Mouse (Mus musculus): ENCODE measurements at regions not wholly inside any gene's neighbourhood (a gene's known extent, or its start where the extent isn't known, plus 50 kb on each side); places are given as distances from the start of the nearest gene placed in this dataset.

- peak; percentile 38 to 59 for DNase-seq
Observed at GRCm38 (mm10) chr15:11565503-11566031, 166.1 kb upstream of the Tars start.

- DNase-seq, result no peak
Observed at GRCm38 (mm10) chr15:11552568-11552967, 153.1 kb upstream of the Tars start.

GRCm38 (mm10) chr15:11552110-11552509 is 152.6 kb upstream of the Tars start:
- no peak for DNase-seq

GRCm38 (mm10) chr15:11539485-11539884 is 140.0 kb upstream of the Tars start:
- DNase-seq, result peak; percentile 52 to 57

GRCm38 (mm10) chr15:11536076-11536620 is 136.7 kb upstream of the Tars start:
- peak; percentile 39 to 53 for DNase-seq

GRCm38 (mm10) chr15:11534404-11535251 is 135.2 kb upstream of the Tars start:
- no peak for DNase-seq

- DNase-seq, result no peak
Observed at GRCm38 (mm10) chr15:11533616-11534015, 134.2 kb upstream of the Tars start.

- DNase-seq, result peak; percentile 6 to 24
Observed at GRCm38 (mm10) chr15:11533002-11533610, 133.6 kb upstream of the Tars start.

- peak in 1 of 2 experiments; percentile 13 for DNase-seq
Observed at GRCm38 (mm10) chr15:11532536-11532935, 133.1 kb upstream of the Tars start.

- no peak for DNase-seq
Observed at GRCm38 (mm10) chr15:11529819-11530810, 130.7 kb upstream of the Tars start.

GRCm38 (mm10) chr15:11524337-11525106 is 125.1 kb upstream of the Tars start:
- no peak for DNase-seq

- DNase-seq, result no peak
Observed at GRCm38 (mm10) chr15:11518565-11518964, 119.1 kb upstream of the Tars start.

GRCm38 (mm10) chr15:11517892-11518291 is 118.4 kb upstream of the Tars start:
- no peak for DNase-seq

- DNase-seq, result no peak
Observed at GRCm38 (mm10) chr15:11505076-11505639, 105.7 kb upstream of the Tars start.

GRCm38 (mm10) chr15:11496436-11496835 is 97.0 kb upstream of the Tars start:
- DNase-seq, result no peak

GRCm38 (mm10) chr15:11489116-11489515 is 89.7 kb upstream of the Tars start:
- no peak for DNase-seq

- DNase-seq, result no peak
Observed at GRCm38 (mm10) chr15:11487268-11487783, 87.9 kb upstream of the Tars start.

- no peak for DNase-seq
Observed at GRCm38 (mm10) chr15:11483916-11484315, 84.5 kb upstream of the Tars start.

GRCm38 (mm10) chr15:11479166-11479944 is 79.9 kb upstream of the Tars start:
- no peak for DNase-seq

- DNase-seq, result no peak
Observed at GRCm38 (mm10) chr15:11476248-11476647, 76.8 kb upstream of the Tars start.

Data from kidney, postnatal 4 days (tissue).